Mouse (Mus musculus) stomach, embryonic 14.5 days (tissue): ENCODE measurements at regions not wholly inside any gene's neighbourhood (a gene's known extent, or its start where the extent isn't known, plus 50 kb on each side); places are given as distances from the start of the nearest gene placed in this dataset.

Experiments used
- ATAC-seq: fragments of 200-750 bp; cut with Nextera tagmentation; 2 replicates; pipeline ENCODE4 v1.8.0; 2017; ENCODE audit warnings: low read depth, moderate TSS enrichment; ENCODE audit not compliant: insufficient number of reproducible peaks, insufficient read depth, low FRiP score
- H3K27ac ChIP-seq: fragments of 300-500 bp; sonication (generic); 2 replicates; pipeline ENCODE4 v1.5.1; 2014; ENCODE audit warnings: mild to moderate bottlenecking, low read length, moderate library complexity, mixed read lengths
- H3K27me3 ChIP-seq: fragments of 300-500 bp; sonication (generic); 2 replicates; pipeline ENCODE4 v1.6.1; 2014; ENCODE audit warnings: low read length, control low read depth, mixed read lengths; ENCODE audit not compliant: control insufficient read depth, insufficient read depth
- H3K36me3 ChIP-seq: fragments of 300-500 bp; sonication (generic); 2 replicates; pipeline ENCODE4 v1.6.1; 2014; ENCODE audit warnings: mild to moderate bottlenecking, control low read depth, low read length, moderate library complexity, mixed read lengths; ENCODE audit not compliant: control insufficient read depth, insufficient read depth
- H3K4me1 ChIP-seq: fragments of 300-500 bp; sonication (generic); 2 replicates; pipeline ENCODE4 v1.6.1; 2014; ENCODE audit warnings: low read length, control low read depth, mixed read lengths; ENCODE audit not compliant: control insufficient read depth, insufficient read depth
- H3K4me2 ChIP-seq: fragments of 300-500 bp; sonication (generic); replicated peaks from 2 replicates; pipeline ENCODE4 v1.6.1; 2014; ENCODE audit warnings: low read depth, low read length, control low read depth
- H3K4me3 ChIP-seq: fragments of 300-500 bp; sonication (generic); 2 replicates; pipeline ENCODE4 v1.5.1; 2014; ENCODE audit warnings: low read depth, low read length, control low read depth
- H3K9ac ChIP-seq: fragments of 300-500 bp; sonication (generic); replicated peaks from 2 replicates; pipeline ENCODE4 v1.6.1; 2014; ENCODE audit warnings: low read depth, mild to moderate bottlenecking, control low read depth, low read length, moderate library complexity, mixed read lengths
- H3K9me3 ChIP-seq: fragments of 300-500 bp; sonication (generic); 2 replicates; pipeline ENCODE4 v1.6.1; 2016; ENCODE audit warnings: low read depth, low read length, control low read depth; ENCODE audit not compliant: control insufficient read depth
- WGBS: fragments of 180-500 bp; shearing (Covaris S2); extraction: QIAGEN DNeasy Blood & Tissue Kit; methylation state at CpG from one replicate; pipeline ENCODE4 v1.1.7; 2014; 5-methylcytosine and 5-hydroxymethylcytosine counted together

GRCm38 (mm10) chr6:18628591-18628990, 113.9 kb upstream of the Cttnbp2 start:
- H3K36me3 ChIP-seq = no peaks in the 10 kb centered on the region
- H3K4me2 ChIP-seq = no peak overlapping the region
- H3K4me3 ChIP-seq = no peak overlapping the region
- no peaks in the 10 kb centered on the region for H3K9me3 ChIP-seq
- ATAC-seq = no peak
- 70% methylated on average over 1 of the region's 1 CpGs for WGBS
- H3K9ac ChIP-seq = no peak overlapping the region
- no peak overlapping the region for H3K27ac ChIP-seq
- no peaks in the 10 kb centered on the region for H3K27me3 ChIP-seq
- no peaks in the 10 kb centered on the region for H3K4me1 ChIP-seq

- H3K4me3 ChIP-seq = no peak overlapping the region
- no peak overlapping the region for H3K27ac ChIP-seq
- no peaks in the 10 kb centered on the region for H3K9me3 ChIP-seq
- ATAC-seq = no peak
- WGBS = 70% methylated on average over 2 of the region's 2 CpGs
- no peaks in the 10 kb centered on the region for H3K36me3 ChIP-seq
- H3K4me2 ChIP-seq = no peak overlapping the region
- no peaks in the 10 kb centered on the region for H3K4me1 ChIP-seq
- no peaks in the 10 kb centered on the region for H3K27me3 ChIP-seq
- no peak overlapping the region for H3K9ac ChIP-seq
Measured at GRCm38 (mm10) chr6:18633540-18634200, 119.0 kb upstream of the Cttnbp2 start.

DNA sequence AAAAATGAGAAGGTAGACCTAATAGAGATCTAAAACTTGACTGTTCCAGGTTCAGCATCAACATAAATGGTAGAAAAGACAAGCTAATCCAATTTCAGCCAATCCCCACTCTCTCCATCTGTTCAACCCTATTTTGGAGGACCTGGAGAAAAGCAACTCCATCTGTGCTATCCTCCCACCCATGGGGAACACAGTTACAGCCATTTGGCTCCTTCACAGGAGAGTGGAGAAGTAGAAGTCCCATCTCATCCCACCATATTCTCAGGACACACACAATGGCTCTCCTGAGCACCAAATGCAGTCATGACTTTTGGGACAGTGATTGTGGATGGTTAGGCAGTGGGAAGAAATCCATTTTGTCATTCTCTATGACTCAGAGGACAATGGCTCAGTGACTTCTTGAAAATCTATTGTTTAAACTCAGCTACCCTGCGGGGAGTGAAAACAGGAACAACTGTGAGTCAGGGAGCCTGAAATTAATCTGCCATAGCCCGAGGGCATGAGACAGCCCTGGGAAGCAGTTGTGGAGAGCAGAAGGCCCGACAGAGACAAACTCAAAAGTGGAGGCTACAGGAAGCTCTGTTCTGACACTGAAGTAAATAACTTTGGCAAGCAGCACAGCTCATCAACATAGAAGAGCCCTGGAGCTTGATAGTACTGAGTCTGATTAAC, 125.2 kb upstream of the Cttnbp2 start:
- 47% methylated on average over 3 of the region's 3 CpGs for WGBS
- Histone ChIP-seq H3K36me3 (no peaks in the 10 kb centered on the region), H3K4me2 (no peak overlapping the region), H3K9me3 (no peaks in the 10 kb centered on the region), H3K9ac (no peak overlapping the region), H3K27me3 (no peaks in the 10 kb centered on the region), H3K4me1 (no peaks in the 10 kb centered on the region), H3K27ac (no peak overlapping the region), H3K4me3 (no peak overlapping the region)
- ATAC-seq = no peak

DNA sequence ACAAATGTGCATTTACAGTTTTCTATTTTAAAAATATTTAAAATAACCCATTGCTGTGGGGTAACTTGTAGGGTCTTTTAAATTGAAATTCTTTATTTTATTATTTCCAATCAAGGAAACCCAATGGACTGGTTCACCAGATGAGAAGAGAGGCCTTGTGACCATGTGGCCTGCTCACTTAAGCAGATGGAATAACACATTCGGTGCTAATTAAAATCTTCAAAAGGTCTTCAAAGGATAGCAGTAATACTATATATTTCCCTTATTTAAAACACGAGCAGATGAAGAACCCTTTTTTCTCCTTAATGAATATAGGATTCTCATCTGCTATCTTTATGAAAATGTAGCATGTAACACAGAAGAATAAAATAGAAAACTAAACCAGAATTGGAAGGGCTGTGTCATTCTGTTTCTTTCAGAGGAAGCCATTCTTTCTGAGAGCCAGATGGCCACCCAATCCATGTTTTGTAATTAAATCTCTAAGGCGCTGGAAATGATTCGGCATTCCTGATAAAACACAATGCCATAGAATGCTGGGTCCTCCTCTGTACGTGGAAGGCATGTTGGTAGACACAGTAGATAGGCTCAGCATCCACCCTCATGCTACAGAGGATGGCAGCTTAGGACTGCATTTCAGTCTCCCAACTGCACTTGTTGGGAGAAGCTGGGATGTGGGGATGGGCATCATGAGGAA, 134.4 kb upstream of the Cttnbp2 start:
- ATAC-seq = no peak
- Histone ChIP-seq H3K4me3 (no peak overlapping the region), H3K4me2 (no peak overlapping the region), H3K9me3 (no peaks in the 10 kb centered on the region), H3K27ac (no peak overlapping the region), H3K36me3 (no peaks in the 10 kb centered on the region), H3K9ac (no peak overlapping the region), H3K27me3 (no peaks in the 10 kb centered on the region), H3K4me1 (no peaks in the 10 kb centered on the region)
- 85% methylated on average over 5 of the region's 5 CpGs for WGBS

GRCm38 (mm10) chr6:18651319-18651718, 136.7 kb upstream of the Cttnbp2 start:
- Histone ChIP-seq H3K36me3 (no peaks in the 10 kb centered on the region), H3K9ac (no peak overlapping the region), H3K4me2 (no peak overlapping the region), H3K27me3 (no peaks in the 10 kb centered on the region), H3K27ac (no peak overlapping the region), H3K9me3 (no peaks in the 10 kb centered on the region), H3K4me3 (no peak overlapping the region), H3K4me1 (no peaks in the 10 kb centered on the region)
- no peak for ATAC-seq
- 83% methylated on average over 3 of the region's 3 CpGs for WGBS

GRCm38 (mm10) chr6:18652006-18652601, 137.5 kb upstream of the Cttnbp2 start:
- H3K9ac ChIP-seq = no peak overlapping the region
- no peaks in the 10 kb centered on the region for H3K4me1 ChIP-seq
- no peak overlapping the region for H3K4me2 ChIP-seq
- no peak overlapping the region for H3K27ac ChIP-seq
- no peaks in the 10 kb centered on the region for H3K9me3 ChIP-seq
- no peak overlapping the region for H3K4me3 ChIP-seq
- ATAC-seq = no peak
- WGBS = 62% methylated on average over 12 of the region's 12 CpGs
- H3K27me3 ChIP-seq = no peaks in the 10 kb centered on the region
- H3K36me3 ChIP-seq = no peaks in the 10 kb centered on the region

GRCm38 (mm10) chr6:18654275-18654674, 139.6 kb upstream of the Cttnbp2 start:
- Histone ChIP-seq H3K27ac (no peak overlapping the region), H3K4me2 (no peak overlapping the region), H3K4me1 (no peaks in the 10 kb centered on the region), H3K9me3 (no peaks in the 10 kb centered on the region), H3K9ac (no peak overlapping the region), H3K27me3 (no peaks in the 10 kb centered on the region), H3K4me3 (no peak overlapping the region), H3K36me3 (no peaks in the 10 kb centered on the region)
- ATAC-seq = no peak
- 47% methylated on average over 6 of the region's 6 CpGs for WGBS

- ATAC-seq = no peak
- H3K9me3 ChIP-seq = no peaks in the 10 kb centered on the region
- no peak overlapping the region for H3K9ac ChIP-seq
- no peak overlapping the region for H3K27ac ChIP-seq
- H3K4me3 ChIP-seq = no peak overlapping the region
- WGBS = 87% methylated on average over 4 of the region's 4 CpGs
- no peak overlapping the region for H3K4me2 ChIP-seq
- no peaks in the 10 kb centered on the region for H3K4me1 ChIP-seq
- H3K36me3 ChIP-seq = no peaks in the 10 kb centered on the region
- no peaks in the 10 kb centered on the region for H3K27me3 ChIP-seq
Measured at GRCm38 (mm10) chr6:18656202-18656601, 141.6 kb upstream of the Cttnbp2 start.
